Mouse (Mus musculus): Measurements from ENCODE around the gene Dclk1. TPM values are rescaled to one million over a fixed set of nuclear protein-coding genes. Genes with fewer than 3 reads are reported as not detected.

Dclk1 gene
- polyA plus RNA-seq, 1 experiment, result 89.6 TPM

GRCm38 (mm10) chr3:55523735-55524477 lies 281.7 kb downstream of the Dclk1 start:
- TF ChIP-seq POLR2A (IDR thresholded peaks at IDR 0.05; ENCODE audit: low read depth, low read length) (no peak), CTCF (IDR thresholded peaks at IDR 0.05; ENCODE audit: borderline replicate concordance, insufficient read depth, low read length) (no peak)
- H3K4me3 ChIP-seq (ENCODE audit: insufficient read depth, low read length), result no peak overlapping the region
- no peak overlapping the region for H3K27ac ChIP-seq (ENCODE audit: insufficient read depth, low read length)
- H3K4me1 ChIP-seq (ENCODE audit: control insufficient read depth, insufficient read depth, low read length), result no peaks in the 10 kb centered on the region

- no peak overlapping the region for H3K4me3 ChIP-seq (ENCODE audit: insufficient read depth, low read length)
- no peaks in the 10 kb centered on the region for H3K4me1 ChIP-seq (ENCODE audit: control insufficient read depth, insufficient read depth, low read length)
- H3K27ac ChIP-seq (ENCODE audit: insufficient read depth, low read length), result no peak overlapping the region
- TF ChIP-seq POLR2A (IDR thresholded peaks at IDR 0.05; ENCODE audit: low read depth, low read length) (no peak), CTCF (IDR thresholded peaks at IDR 0.05; ENCODE audit: borderline replicate concordance, insufficient read depth, low read length) (no peak)
Observed at GRCm38 (mm10) chr3:55524491-55525195, 282.5 kb downstream of the Dclk1 start.

- TF ChIP-seq CTCF (IDR thresholded peaks at IDR 0.05; ENCODE audit: borderline replicate concordance, insufficient read depth, low read length) (no peak), POLR2A (IDR thresholded peaks at IDR 0.05; ENCODE audit: low read depth, low read length) (no peak)
- no peaks in the 10 kb centered on the region for H3K4me1 ChIP-seq (ENCODE audit: control insufficient read depth, insufficient read depth, low read length)
Observed at GRCm38 (mm10) chr3:55526470-55526869, 284.3 kb downstream of the Dclk1 start.

GRCm38 (mm10) chr3:55527566-55527965 lies 285.4 kb downstream of the Dclk1 start:
- H3K4me3 ChIP-seq (ENCODE audit: insufficient read depth, low read length), result no peak overlapping the region
- no peak overlapping the region for H3K27ac ChIP-seq (ENCODE audit: insufficient read depth, low read length)
- H3K4me1 ChIP-seq (ENCODE audit: control insufficient read depth, insufficient read depth, low read length), result no peaks in the 10 kb centered on the region
- TF ChIP-seq CTCF (IDR thresholded peaks at IDR 0.05; ENCODE audit: borderline replicate concordance, insufficient read depth, low read length), result no peak
- no peak for TF ChIP-seq POLR2A (IDR thresholded peaks at IDR 0.05; ENCODE audit: low read depth, low read length)

More at GRCm38 (mm10) chr3:55526470-55526869, 284.3 kb downstream of the Dclk1 start:
- Histone ChIP-seq H3K4me3 (ENCODE audit: insufficient read depth, low read length) (no peak overlapping the region), H3K27ac (ENCODE audit: insufficient read depth, low read length) (no peak overlapping the region)

- Histone ChIP-seq H3K27ac (ENCODE audit: insufficient read depth, low read length) (no peak overlapping the region), H3K4me1 (ENCODE audit: control insufficient read depth, insufficient read depth, low read length) (no peaks in the 10 kb centered on the region), H3K4me3 (ENCODE audit: insufficient read depth, low read length) (no peak overlapping the region)
- TF ChIP-seq POLR2A (IDR thresholded peaks at IDR 0.05; ENCODE audit: low read depth, low read length) (no peak), CTCF (IDR thresholded peaks at IDR 0.05; ENCODE audit: borderline replicate concordance, insufficient read depth, low read length) (no peak)
Observed at GRCm38 (mm10) chr3:55528012-55528411, 285.8 kb downstream of the Dclk1 start.

- no peak overlapping the region for H3K4me3 ChIP-seq (ENCODE audit: insufficient read depth, low read length)
- H3K4me1 ChIP-seq (ENCODE audit: control insufficient read depth, insufficient read depth, low read length), result no peaks in the 10 kb centered on the region
- TF ChIP-seq CTCF (IDR thresholded peaks at IDR 0.05; ENCODE audit: borderline replicate concordance, insufficient read depth, low read length), result no peak
- no peak overlapping the region for H3K27ac ChIP-seq (ENCODE audit: insufficient read depth, low read length)
Observed at GRCm38 (mm10) chr3:55529414-55529813, 287.2 kb downstream of the Dclk1 start.

GRCm38 (mm10) chr3:55531204-55532044 lies 289.3 kb downstream of the Dclk1 start:
- peaks cover 11% of the 10 kb centered on the region for H3K4me1 ChIP-seq (ENCODE audit: control insufficient read depth, insufficient read depth, low read length)
- no peak overlapping the region for H3K27ac ChIP-seq (ENCODE audit: insufficient read depth, low read length)
- no peak overlapping the region for H3K4me3 ChIP-seq (ENCODE audit: insufficient read depth, low read length)
- TF ChIP-seq CTCF (IDR thresholded peaks at IDR 0.05; ENCODE audit: borderline replicate concordance, insufficient read depth, low read length) (no peak), POLR2A (IDR thresholded peaks at IDR 0.05; ENCODE audit: low read depth, low read length) (no peak)

GRCm38 (mm10) chr3:55532175-55532973 lies 290.2 kb downstream of the Dclk1 start:
- no peak overlapping the region for H3K4me3 ChIP-seq (ENCODE audit: insufficient read depth, low read length)
- peaks cover 17% of the 10 kb centered on the region for H3K4me1 ChIP-seq (ENCODE audit: control insufficient read depth, insufficient read depth, low read length)
- H3K27ac ChIP-seq (ENCODE audit: insufficient read depth, low read length), result no peak overlapping the region
- TF ChIP-seq CTCF (IDR thresholded peaks at IDR 0.05; ENCODE audit: borderline replicate concordance, insufficient read depth, low read length) (no peak), POLR2A (IDR thresholded peaks at IDR 0.05; ENCODE audit: low read depth, low read length) (no peak)
